Mouse (Mus musculus) E14TG2a.4 (cell line): ENCODE results near the gene Iqcf1.

Experiments
- H3K27me3 ChIP-seq: 2 replicates; pipeline ENCODE4 v1.6.1; 2014; ENCODE audit warnings: low read length, control low read depth; ENCODE audit not compliant: insufficient read depth
- H3K36me3 ChIP-seq: 2 replicates; pipeline ENCODE4 v1.6.1; 2014; ENCODE audit warnings: low read length, control low read depth; ENCODE audit not compliant: insufficient read depth
- H3K4me1 ChIP-seq: replicated peaks from 2 replicates; pipeline ENCODE4 v1.6.1; 2014; ENCODE audit warnings: low read depth, low read length, control low read depth
- H3K4me3 ChIP-seq: replicated peaks from 2 replicates; pipeline ENCODE4 v1.5.1; 2014; ENCODE audit warnings: mild to moderate bottlenecking, low read length
- H3K9me3 ChIP-seq: 2 replicates; pipeline ENCODE4 v1.6.1; 2014; ENCODE audit warnings: low read length, control low read depth
- CTCF ChIP-seq: conservative IDR thresholded peaks from 2 replicates; pipeline ENCODE4 v1.5.1; 2014; ENCODE audit warnings: low read length
- NANOG ChIP-seq: IDR thresholded peaks from 2 replicates; pipeline ENCODE4 v1.6.1; 2014; ENCODE audit warnings: borderline replicate concordance, low read length, mixed read lengths
- POU5F1 ChIP-seq: IDR thresholded peaks from 2 replicates; pipeline ENCODE4 v1.6.1; 2014; ENCODE audit warnings: low read length, borderline replicate concordance

The Iqcf1 gene

DNA sequence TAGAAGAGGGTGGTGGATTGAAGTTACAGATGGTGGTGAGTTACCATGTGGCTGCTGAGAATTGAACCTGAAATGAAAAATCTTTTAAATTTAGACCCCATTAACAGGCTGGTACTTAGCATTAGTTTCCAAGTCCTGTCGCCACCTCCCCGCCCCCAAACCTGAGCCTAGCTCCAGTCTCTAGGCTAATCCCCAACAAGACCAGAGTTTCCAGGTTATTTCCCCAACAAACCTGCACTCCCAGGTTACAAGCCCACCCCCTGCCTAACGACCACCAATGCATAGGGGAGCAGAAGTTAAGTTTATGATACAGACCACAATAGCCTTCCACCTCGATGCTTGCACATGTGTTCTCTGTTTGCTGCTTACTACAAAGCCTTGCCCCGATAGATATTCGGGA, 13.8 kb downstream of the Iqcf1 start:
- H3K4me1 ChIP-seq: peaks cover 21% of the 10 kb centered on the region
- peaks cover 3% of the 10 kb centered on the region; the same call in 1 of the 2 replicates for H3K27me3 ChIP-seq
- H3K36me3 ChIP-seq: no peaks in the 10 kb centered on the region
- H3K9me3 ChIP-seq: no peaks in the 10 kb centered on the region
- TF ChIP-seq POU5F1 (no peak), NANOG (no peak), CTCF (no peak)
- no peak overlapping the region for H3K4me3 ChIP-seq

DNA sequence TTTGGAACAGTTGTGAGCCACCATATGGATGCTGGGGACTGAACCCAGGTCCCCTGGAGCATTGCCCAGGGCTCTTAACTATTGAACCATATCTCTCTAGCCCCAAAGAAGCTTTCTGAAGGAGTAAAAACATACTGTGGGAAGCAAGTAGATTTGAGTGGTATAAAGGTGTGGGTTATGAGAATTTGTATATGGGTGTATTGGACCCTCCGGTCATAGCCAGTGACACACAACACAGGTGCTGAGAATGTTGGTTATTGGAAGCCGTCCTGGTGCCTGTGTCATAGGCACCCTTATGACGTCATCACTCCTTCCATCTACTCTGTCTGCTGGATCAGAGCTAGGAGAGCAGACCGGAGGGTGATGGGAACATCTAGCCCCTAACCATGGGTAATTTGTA, 14.5 kb downstream of the Iqcf1 start, which contains the start of gene Iqcf5:
Iqcf5 (plus strand) TSS at position 301 of the 400 bp plus-strand sequence.
- Histone ChIP-seq H3K4me1 (peaks cover 21% of the 10 kb centered on the region), H3K27me3 (peaks cover 3% of the 10 kb centered on the region; the same call in 1 of the 2 replicates), H3K4me3 (no peak within 1 kb of the TSS; the same call in 1 of the 2 replicates), H3K36me3 (no peaks in the 10 kb centered on the region), H3K9me3 (no peaks in the 10 kb centered on the region)
- TF ChIP-seq CTCF (no peak), POU5F1 (no peak)

DNA sequence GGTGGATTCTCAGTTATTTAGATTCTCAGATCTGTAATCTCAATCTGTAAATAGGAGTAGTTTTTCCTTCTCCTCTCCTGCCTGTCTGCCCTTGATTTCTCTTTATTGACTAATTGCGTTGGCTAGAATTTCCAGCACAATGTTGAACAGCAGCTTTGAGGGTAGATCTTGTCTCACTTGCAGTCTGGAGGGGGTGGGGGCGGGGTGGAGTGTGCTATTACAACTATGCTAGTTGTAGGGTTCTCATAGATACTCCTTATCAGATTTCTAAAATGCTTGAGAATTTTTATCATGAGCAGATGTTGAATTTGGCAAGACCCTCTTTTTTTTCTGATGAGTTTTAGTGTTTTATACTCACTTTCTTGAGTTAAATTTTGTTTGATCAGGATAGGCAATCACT, 19.7 kb downstream of the Iqcf1 start:
- H3K27me3 ChIP-seq: peaks cover 2% of the 10 kb centered on the region; the same call in 1 of the 2 replicates
- no peaks in the 10 kb centered on the region for H3K36me3 ChIP-seq
- TF ChIP-seq POU5F1: no peak
- TF ChIP-seq CTCF: no peak
- TF ChIP-seq NANOG: no peak
- H3K9me3 ChIP-seq: no peaks in the 10 kb centered on the region
- peaks cover 4% of the 10 kb centered on the region for H3K4me1 ChIP-seq
- H3K4me3 ChIP-seq: no peak overlapping the region

DNA sequence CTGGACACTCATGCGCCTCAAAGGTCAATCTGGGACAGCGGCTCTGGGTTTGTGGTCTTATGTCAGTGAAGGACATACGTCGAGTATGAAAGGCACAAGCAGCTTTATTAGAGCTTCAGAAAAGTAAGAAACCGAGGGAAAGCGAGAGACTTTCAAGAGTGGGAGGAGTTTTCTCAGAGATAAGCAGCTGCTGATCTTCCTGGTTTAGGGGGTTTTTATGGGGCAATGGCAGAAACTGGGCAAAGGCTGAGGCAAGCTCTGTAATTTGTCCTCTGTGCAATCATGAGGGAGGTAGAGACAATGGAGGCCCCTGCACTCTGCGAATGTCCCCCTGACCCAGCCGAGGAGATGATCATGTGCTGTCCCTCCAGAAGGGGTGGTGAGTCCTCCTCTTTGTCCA, 20.1 kb downstream of the Iqcf1 start:
- no peak for TF ChIP-seq POU5F1

DNA sequence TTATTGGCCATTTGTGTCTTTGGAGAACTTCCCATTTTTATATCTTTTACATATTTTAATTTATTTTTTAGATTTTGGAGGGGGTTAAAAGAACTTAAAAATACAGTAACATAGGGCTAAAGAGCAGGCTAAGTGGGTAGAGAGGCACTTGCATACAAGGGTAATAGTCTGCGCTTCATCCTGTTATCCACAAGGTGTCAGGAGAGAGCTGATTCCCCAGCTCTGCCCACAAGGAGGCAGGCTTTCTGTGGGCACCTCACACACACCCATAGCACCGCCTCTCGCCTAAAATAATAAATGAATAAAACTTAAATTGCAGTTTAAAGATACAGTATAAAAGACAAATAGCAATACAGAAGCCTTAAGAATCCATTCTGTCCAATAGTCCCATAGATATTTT, 32.1 kb downstream of the Iqcf1 start:
- peaks cover 11% of the 10 kb centered on the region; the same call in 1 of the 2 replicates for H3K4me1 ChIP-seq
- no peak overlapping the region for H3K4me3 ChIP-seq
- H3K9me3 ChIP-seq: no peaks in the 10 kb centered on the region
- no peaks in the 10 kb centered on the region for H3K27me3 ChIP-seq
- no peaks in the 10 kb centered on the region for H3K36me3 ChIP-seq
- TF ChIP-seq CTCF (peak; percentile 71), POU5F1 (no peak)

More for the DNA sequence above, 20.1 kb downstream of the Iqcf1 start:
- H3K9me3 ChIP-seq: no peaks in the 10 kb centered on the region
- no peak overlapping the region for H3K4me3 ChIP-seq
- H3K27me3 ChIP-seq: no peaks in the 10 kb centered on the region
- H3K4me1 ChIP-seq: peaks cover 4% of the 10 kb centered on the region
- H3K36me3 ChIP-seq: no peaks in the 10 kb centered on the region

DNA sequence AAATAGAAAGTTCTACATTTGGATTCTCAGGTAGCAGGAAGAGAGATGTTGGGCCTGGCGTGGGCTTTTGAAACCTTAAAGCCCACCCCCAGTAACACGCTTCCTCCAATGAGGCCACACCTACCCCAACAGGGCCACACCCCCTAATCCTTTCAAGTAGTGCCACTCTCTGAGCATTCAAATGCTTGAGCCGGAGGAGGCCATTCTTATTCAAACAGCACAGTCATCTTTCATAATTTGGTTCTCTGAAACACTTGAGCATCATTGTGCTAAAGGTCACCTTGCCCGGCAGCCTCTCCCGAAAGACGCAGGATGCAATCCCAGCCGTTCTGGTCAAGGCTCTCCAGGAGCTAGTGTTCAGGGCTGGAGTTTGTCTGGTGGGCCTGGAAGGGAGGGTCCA, 34.5 kb downstream of the Iqcf1 start:
- no peak overlapping the region for H3K4me3 ChIP-seq
- no peak for TF ChIP-seq POU5F1
- TF ChIP-seq NANOG: peak; percentile 45; the same call in 1 of the 2 replicates
- H3K36me3 ChIP-seq: no peaks in the 10 kb centered on the region
- peaks cover 11% of the 10 kb centered on the region; the same call in 1 of the 2 replicates for H3K4me1 ChIP-seq
- H3K27me3 ChIP-seq: no peaks in the 10 kb centered on the region
- H3K9me3 ChIP-seq: no peaks in the 10 kb centered on the region

DNA sequence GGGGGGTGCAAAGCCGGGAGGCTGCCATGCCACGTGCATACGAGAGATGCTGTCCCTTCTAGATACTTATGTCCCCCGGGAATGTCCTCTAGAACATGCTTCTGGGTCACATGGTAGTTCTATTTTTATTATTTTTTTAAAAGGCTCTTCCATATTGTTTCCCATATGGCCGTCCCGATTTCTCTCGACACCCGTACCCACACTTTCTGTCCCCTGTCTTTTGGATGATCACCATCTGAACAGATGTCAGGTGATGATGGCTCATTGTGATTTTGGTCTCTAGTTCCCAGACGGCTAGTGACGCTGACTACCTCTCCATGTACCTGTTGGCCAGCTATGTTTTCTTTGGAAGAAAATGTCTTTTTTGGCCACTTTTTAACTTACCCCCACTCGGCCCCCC, 35.2 kb downstream of the Iqcf1 start:
- H3K9me3 ChIP-seq: peaks cover 4% of the 10 kb centered on the region
- H3K4me3 ChIP-seq: no peak overlapping the region
- no peaks in the 10 kb centered on the region for H3K36me3 ChIP-seq
- H3K4me1 ChIP-seq: peaks cover 11% of the 10 kb centered on the region; the same call in 1 of the 2 replicates
- no peaks in the 10 kb centered on the region for H3K27me3 ChIP-seq
- no peak for TF ChIP-seq CTCF
- no peak for TF ChIP-seq NANOG
- no peak for TF ChIP-seq POU5F1
